Mouse (Mus musculus): ENCODE measurements around the gene Baz2b. TPM values are rescaled to one million over a fixed set of nuclear protein-coding genes. Genes with fewer than 3 reads are reported as not detected.

The Baz2b gene
- polyA plus RNA-seq, 1 experiment = 46.2 TPM

DNA sequence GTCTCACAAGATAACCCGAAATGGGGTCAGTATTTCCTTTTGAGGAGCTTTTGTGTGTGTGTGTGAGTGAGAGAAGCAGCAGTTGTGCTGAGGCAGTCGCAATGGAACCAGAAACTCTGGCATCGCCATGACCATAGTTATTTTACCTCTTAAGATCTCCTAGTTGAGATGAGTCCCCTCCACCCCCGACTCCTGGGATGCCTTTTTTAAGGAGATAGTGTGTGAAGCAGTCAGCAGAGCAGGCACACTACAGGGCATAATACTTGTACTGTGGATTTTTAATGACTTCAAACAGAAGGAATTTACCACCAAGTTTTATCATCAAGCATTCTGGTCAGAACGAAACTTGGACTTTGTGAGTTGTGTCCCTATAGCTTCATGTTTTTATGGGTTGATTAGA is 1.2 kb upstream of the Baz2b start:
- Histone ChIP-seq H3K27me3 (ENCODE audit: control insufficient read depth, insufficient read depth, low read length) (no peaks in the 10 kb centered on the region), H3K4me3 (replicated peaks; ENCODE audit: insufficient read depth, low read depth, low read length) (peak overlapping the region; percentile 70), H3K27ac (ENCODE audit: insufficient read depth, low read length) (no peak overlapping the region), H3K4me1 (ENCODE audit: control insufficient read depth, insufficient read depth, low read length) (peaks cover 14% of the 10 kb centered on the region)
- no peak for DNase-seq
- 6% methylated on average over 5 of the region's 5 CpGs for WGBS
- TF ChIP-seq CTCF (IDR thresholded peaks at IDR 0.05; ENCODE audit: borderline replicate concordance, insufficient read depth, low read depth, low read length) (no peak), POLR2A (IDR thresholded peaks at IDR 0.05; ENCODE audit: borderline replicate concordance, insufficient read depth, low read length) (no peak)

DNA sequence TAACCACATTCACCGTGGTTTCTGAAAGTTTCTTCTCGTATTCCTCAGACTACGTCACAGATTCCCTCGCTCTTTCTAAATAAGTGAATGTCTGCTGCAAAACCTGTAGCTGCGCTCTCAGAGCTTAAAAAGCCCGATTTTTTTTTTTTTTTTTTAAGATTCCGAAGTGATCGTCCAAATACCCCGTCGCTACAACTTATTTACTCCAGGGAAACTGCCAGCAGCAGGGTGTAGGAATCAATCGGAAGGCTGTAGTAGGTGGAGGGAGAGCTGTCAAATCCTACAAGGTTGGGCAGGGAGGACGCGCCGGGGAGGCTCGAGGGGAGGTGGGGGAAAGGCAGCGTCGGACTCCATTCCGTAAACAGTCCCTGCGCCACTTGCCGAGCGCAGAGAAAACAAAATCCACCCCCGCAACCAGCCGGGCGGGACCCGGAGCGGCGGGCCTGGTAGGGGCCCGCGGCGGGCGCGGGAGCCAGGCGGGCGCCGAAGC is 472 bp downstream of the Baz2b start:
- DNase-seq = peak; percentile 61 to 71
- Histone ChIP-seq H3K4me1 (ENCODE audit: control insufficient read depth, insufficient read depth, low read length) (peaks cover 10% of the 10 kb centered on the region), H3K4me3 (replicated peaks; ENCODE audit: insufficient read depth, low read depth, low read length) (peak overlapping the region; percentile 100), H3K27ac (ENCODE audit: insufficient read depth, low read length) (peak overlapping the region; percentile 32; the same call in 1 of the 2 replicates), H3K27me3 (ENCODE audit: control insufficient read depth, insufficient read depth, low read length) (no peaks in the 10 kb centered on the region)
- under 1% methylated on average over 31 of the region's 35 CpGs for WGBS
- TF ChIP-seq CTCF (IDR thresholded peaks at IDR 0.05; ENCODE audit: borderline replicate concordance, insufficient read depth, low read depth, low read length) = no peak
- no peak for TF ChIP-seq POLR2A (IDR thresholded peaks at IDR 0.05; ENCODE audit: borderline replicate concordance, insufficient read depth, low read length)

DNA sequence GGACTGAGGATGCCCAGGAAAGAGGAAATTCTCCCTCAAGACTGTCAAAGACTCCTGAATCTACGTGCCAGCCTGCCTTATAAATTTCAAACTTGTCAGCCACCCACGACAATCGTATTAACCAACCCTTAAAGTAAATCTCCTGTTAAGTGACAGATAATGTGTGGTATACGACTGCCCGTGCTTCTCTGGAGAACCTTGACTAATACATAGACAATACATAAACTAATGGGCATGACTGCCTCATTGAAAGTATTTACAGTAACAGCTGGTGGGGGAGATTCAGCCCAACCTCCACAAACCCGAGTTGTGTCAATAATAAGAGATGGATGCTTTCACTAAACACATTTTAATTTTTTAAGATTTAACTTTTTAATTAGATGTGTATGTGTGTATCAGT is 3.8 kb downstream of the Baz2b start:
- no peak for DNase-seq
- Histone ChIP-seq H3K27me3 (ENCODE audit: control insufficient read depth, insufficient read depth, low read length) (no peaks in the 10 kb centered on the region), H3K4me1 (ENCODE audit: control insufficient read depth, insufficient read depth, low read length) (peaks cover 5% of the 10 kb centered on the region; the same call in 1 of the 2 replicates), H3K4me3 (replicated peaks; ENCODE audit: insufficient read depth, low read depth, low read length) (no peak overlapping the region), H3K27ac (ENCODE audit: insufficient read depth, low read length) (no peak overlapping the region)
- TF ChIP-seq POLR2A (IDR thresholded peaks at IDR 0.05; ENCODE audit: borderline replicate concordance, insufficient read depth, low read length) = no peak
- TF ChIP-seq CTCF (IDR thresholded peaks at IDR 0.05; ENCODE audit: borderline replicate concordance, insufficient read depth, low read depth, low read length) = no peak
- 54% methylated on average over 6 of the region's 6 CpGs for WGBS

DNA sequence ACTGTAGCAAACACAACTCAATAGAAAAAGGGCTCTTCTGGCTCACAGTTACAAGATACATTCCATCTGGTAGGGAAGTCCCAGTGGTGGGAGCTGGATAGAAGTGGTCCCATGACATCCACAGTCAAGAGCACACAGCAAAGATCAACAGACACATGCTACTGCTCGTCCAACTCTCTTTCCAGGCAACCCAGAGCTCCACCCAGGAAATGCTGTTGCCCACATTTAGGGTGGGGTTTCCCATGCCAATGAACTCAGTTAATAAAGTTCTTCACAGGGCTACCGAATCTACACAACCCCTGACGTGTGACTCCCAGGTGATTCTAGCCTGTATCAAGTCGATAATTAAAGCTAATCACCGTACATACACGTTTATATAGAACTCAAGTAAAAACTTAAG is 5.5 kb downstream of the Baz2b start:
- WGBS = 84% methylated on average over 6 of the region's 6 CpGs
- Histone ChIP-seq H3K4me3 (replicated peaks; ENCODE audit: insufficient read depth, low read depth, low read length) (no peak overlapping the region), H3K27ac (ENCODE audit: insufficient read depth, low read length) (no peak overlapping the region), H3K27me3 (ENCODE audit: control insufficient read depth, insufficient read depth, low read length) (no peaks in the 10 kb centered on the region), H3K4me1 (ENCODE audit: control insufficient read depth, insufficient read depth, low read length) (peaks cover 8% of the 10 kb centered on the region; the same call in 1 of the 2 replicates)
- TF ChIP-seq POLR2A (IDR thresholded peaks at IDR 0.05; ENCODE audit: borderline replicate concordance, insufficient read depth, low read length) (no peak), CTCF (IDR thresholded peaks at IDR 0.05; ENCODE audit: borderline replicate concordance, insufficient read depth, low read depth, low read length) (no peak)
- no peak for DNase-seq

DNA sequence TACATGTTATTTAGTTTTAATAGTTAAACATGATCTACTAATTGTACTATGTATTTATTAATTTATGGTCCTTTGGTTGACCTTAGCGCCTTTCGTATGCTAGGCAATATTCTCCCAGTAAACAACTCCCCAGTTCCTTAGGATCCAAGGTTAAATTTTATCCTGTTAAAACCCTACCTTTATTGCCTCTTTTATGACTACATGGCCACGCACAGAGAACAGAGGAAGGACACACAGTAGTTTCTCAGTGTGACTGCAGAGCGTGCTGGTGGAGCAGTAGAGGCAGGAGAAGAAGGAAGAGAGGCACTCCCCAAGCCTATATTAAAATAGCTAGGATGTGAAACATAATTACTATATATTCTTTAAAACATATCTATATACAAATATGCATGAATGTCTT is 5.9 kb downstream of the Baz2b start:
- TF ChIP-seq POLR2A (IDR thresholded peaks at IDR 0.05; ENCODE audit: borderline replicate concordance, insufficient read depth, low read length) (no peak), CTCF (IDR thresholded peaks at IDR 0.05; ENCODE audit: borderline replicate concordance, insufficient read depth, low read depth, low read length) (no peak)
- H3K4me3 ChIP-seq (replicated peaks; ENCODE audit: insufficient read depth, low read depth, low read length) = no peak overlapping the region
- H3K4me1 ChIP-seq (ENCODE audit: control insufficient read depth, insufficient read depth, low read length) = peaks cover 8% of the 10 kb centered on the region; the same call in 1 of the 2 replicates
- WGBS = 96% methylated on average over 4 of the region's 4 CpGs
- no peaks in the 10 kb centered on the region for H3K27me3 ChIP-seq (ENCODE audit: control insufficient read depth, insufficient read depth, low read length)
- DNase-seq = no peak
- H3K27ac ChIP-seq (ENCODE audit: insufficient read depth, low read length) = no peak overlapping the region

DNA sequence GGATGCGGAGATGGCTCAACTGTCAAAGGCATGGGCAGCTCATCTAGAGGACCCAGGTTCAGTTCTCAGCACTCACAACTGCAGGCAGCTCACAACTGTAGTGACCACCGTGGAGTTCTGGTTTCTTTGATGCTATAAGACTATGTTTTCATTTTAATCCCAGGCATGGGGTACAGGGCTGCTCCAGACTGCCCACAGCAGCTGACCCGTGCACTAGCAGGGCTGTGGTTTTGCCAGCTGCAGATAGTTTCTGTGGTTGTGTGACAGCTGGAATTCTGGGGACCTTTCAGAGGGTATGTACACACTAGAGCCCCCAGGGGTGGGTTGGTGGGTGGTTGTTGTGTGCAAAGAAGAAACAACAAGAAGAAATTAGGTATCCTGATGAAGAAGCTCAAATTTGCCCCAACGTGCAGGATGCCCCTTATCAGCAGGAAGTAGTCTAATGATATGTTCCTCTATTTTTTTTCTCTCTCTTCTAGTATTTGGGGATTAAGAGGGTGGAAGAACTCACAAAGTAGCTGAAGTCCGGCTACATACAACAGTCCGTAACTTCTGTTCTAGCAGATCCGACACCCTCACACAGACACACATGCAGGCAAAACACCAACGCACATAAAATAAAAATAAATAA is 6.6 kb downstream of the Baz2b start:
- DNase-seq = no peak
- Histone ChIP-seq H3K27me3 (ENCODE audit: control insufficient read depth, insufficient read depth, low read length) (no peaks in the 10 kb centered on the region), H3K4me3 (replicated peaks; ENCODE audit: insufficient read depth, low read depth, low read length) (no peak overlapping the region), H3K27ac (ENCODE audit: insufficient read depth, low read length) (no peak overlapping the region), H3K4me1 (ENCODE audit: control insufficient read depth, insufficient read depth, low read length) (peaks cover 6% of the 10 kb centered on the region; the same call in 1 of the 2 replicates)
- TF ChIP-seq CTCF (IDR thresholded peaks at IDR 0.05; ENCODE audit: borderline replicate concordance, insufficient read depth, low read depth, low read length) (no peak), POLR2A (IDR thresholded peaks at IDR 0.05; ENCODE audit: borderline replicate concordance, insufficient read depth, low read length) (no peak)
- WGBS = 93% methylated on average over 8 of the region's 8 CpGs

DNA sequence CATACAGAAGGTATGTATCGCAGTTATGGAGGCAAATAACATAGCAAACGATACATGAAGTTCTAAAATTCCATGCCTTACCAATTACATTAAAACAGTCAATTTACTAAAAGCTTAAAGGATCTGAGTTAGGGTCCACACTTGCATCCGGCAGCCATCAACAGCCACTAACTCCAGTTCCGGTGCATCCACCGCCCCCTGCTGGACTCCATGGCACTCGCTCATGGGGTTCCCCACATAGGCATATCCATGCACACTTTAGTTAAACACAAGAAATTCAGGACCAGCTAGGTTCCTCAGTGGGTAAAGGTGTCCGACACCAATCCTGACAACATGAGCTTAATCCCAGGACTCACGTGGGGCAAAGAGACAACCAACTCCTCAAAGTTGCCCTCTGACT is 9.0 kb downstream of the Baz2b start:
- Histone ChIP-seq H3K4me1 (ENCODE audit: control insufficient read depth, insufficient read depth, low read length) (peaks cover 3% of the 10 kb centered on the region; the same call in 1 of the 2 replicates), H3K27ac (ENCODE audit: insufficient read depth, low read length) (no peak overlapping the region), H3K27me3 (ENCODE audit: control insufficient read depth, insufficient read depth, low read length) (no peaks in the 10 kb centered on the region), H3K4me3 (replicated peaks; ENCODE audit: insufficient read depth, low read depth, low read length) (no peak overlapping the region)
- no peak for TF ChIP-seq POLR2A (IDR thresholded peaks at IDR 0.05; ENCODE audit: borderline replicate concordance, insufficient read depth, low read length)
- peak; percentile 46; the same call in 1 of the 2 replicates for TF ChIP-seq CTCF (IDR thresholded peaks at IDR 0.05; ENCODE audit: borderline replicate concordance, insufficient read depth, low read depth, low read length)
- no peak for DNase-seq
- 70% methylated on average over 8 of the region's 8 CpGs for WGBS

DNA sequence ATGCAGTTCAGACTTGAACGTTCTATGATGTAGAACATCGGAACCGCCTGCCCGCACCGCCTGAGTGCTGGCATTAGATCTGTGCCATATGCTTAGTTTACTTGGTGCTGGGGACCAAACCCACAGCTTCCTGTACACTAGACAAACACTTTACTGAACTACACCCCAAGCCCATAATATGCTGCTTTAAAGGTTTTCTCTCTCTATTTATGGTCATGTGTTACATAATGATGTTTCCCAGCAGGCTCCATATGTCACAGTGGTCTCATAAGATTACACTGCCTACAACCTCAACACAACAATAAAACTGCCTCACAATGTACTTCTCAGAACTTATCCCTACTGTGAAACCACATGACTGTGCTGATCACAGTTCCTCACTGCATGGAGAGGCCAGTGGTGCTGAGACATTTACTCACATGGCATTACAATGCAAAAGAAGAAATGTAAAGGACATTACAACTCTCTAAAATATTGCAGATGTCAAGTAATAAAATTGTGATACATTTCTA is 9.5 kb downstream of the Baz2b start:
- DNase-seq = no peak
- H3K27ac ChIP-seq (ENCODE audit: insufficient read depth, low read length) = no peak overlapping the region
- H3K4me3 ChIP-seq (replicated peaks; ENCODE audit: insufficient read depth, low read depth, low read length) = no peak overlapping the region
- WGBS = 37% methylated on average over 5 of the region's 5 CpGs
- no peaks in the 10 kb centered on the region for H3K27me3 ChIP-seq (ENCODE audit: control insufficient read depth, insufficient read depth, low read length)
- peaks cover 3% of the 10 kb centered on the region; the same call in 1 of the 2 replicates for H3K4me1 ChIP-seq (ENCODE audit: control insufficient read depth, insufficient read depth, low read length)
- TF ChIP-seq CTCF (IDR thresholded peaks at IDR 0.05; ENCODE audit: borderline replicate concordance, insufficient read depth, low read depth, low read length) (no peak), POLR2A (IDR thresholded peaks at IDR 0.05; ENCODE audit: borderline replicate concordance, insufficient read depth, low read length) (no peak)
